In genomic region chr6:51362475-51363226, GRCm38 (mm10) we compare ENCODE assay signal across 8 mouse cellular contexts.
DNase-seq lines count a peak whose midpoint lies in the region; ATAC-seq lines count a peak whose summit lies in the region.

No protein-coding gene starts in this region.

- ATAC-seq in common myeloid progenitor, adult 5-6 weeks (replicated peaks; ENCODE audit: low read depth, poor library complexity, severe bottlenecking) = peak; percentile 92
- ATAC-seq in megakaryocyte progenitor cell, adult 5-6 weeks (replicated peaks; ENCODE audit: poor library complexity) = peak; percentile 95

- DNase-seq in T-cell, adult 2 months (ENCODE audit: low spot score) = peak; percentile 81
- peak; percentile 84 for DNase-seq in gastrocnemius, postnatal 10 days
- DNase-seq in induced T-regulatory cell, adult 2 months (ENCODE audit: low read depth) = peak; percentile 89
- peak; percentile 51 to 72 for DNase-seq in left cerebral cortex, adult 8-10 months (ENCODE audit: low spot score in 2 of 2)
- peak; percentile 85 to 92 for DNase-seq in right cerebral cortex, postnatal 10 days (ENCODE audit: low spot score in 2 of 2)
- peak; percentile 94 for DNase-seq in urinary bladder, postnatal 14 days (ENCODE audit: low spot score)

Comparison
In these comparisons a context has a peak if more than half of its experiments do, and no peak if none do; other contexts are left out.
1. Peak in every context shown above with its lines: DNase-seq and ATAC-seq.